Mouse (Mus musculus): ENCODE measurements at regions not wholly inside any gene's neighbourhood (a gene's known extent, or its start where the extent isn't known, plus 50 kb on each side); places are given as distances from the start of the nearest gene placed in this dataset.

- Histone ChIP-seq H3K36me3 (no peaks in the 10 kb centered on the region), H3K27me3 (no peaks in the 10 kb centered on the region), H3K9me3 (no peaks in the 10 kb centered on the region), H3K27ac (no peak overlapping the region), H3K4me1 (replicated peaks) (0 out of 2 replicates have a peak, but pooled peaks cover 5% of the 10 kb centered on the region), H3K9ac (replicated peaks) (no peak overlapping the region), H3K4me2 (replicated peaks) (no peak overlapping the region), H3K4me3 (replicated peaks) (no peak overlapping the region)
- ATAC-seq, result no peak
Observed at GRCm38 (mm10) chr7:145112146-145112830, 95.6 kb downstream of the 1810010D01Rik start.

- no peak; the same call in 1 of the 2 replicates for ATAC-seq
- Histone ChIP-seq H3K27ac (0 out of 2 replicates have a peak overlapping the region, but pooled peaks have one; percentile 2), H3K4me2 (replicated peaks) (no peak overlapping the region)
Observed at GRCm38 (mm10) chr7:145111252-145112131, 96.4 kb downstream of the 1810010D01Rik start.

GRCm38 (mm10) chr7:145110657-145111251 lies 97.2 kb downstream of the 1810010D01Rik start:
- ATAC-seq, result no peak
- no peak overlapping the region for H3K27ac ChIP-seq

More at GRCm38 (mm10) chr7:145111252-145112131, 96.4 kb downstream of the 1810010D01Rik start:
- 66% methylated on average over 20 of the region's 20 CpGs for WGBS
- Histone ChIP-seq H3K4me3 (replicated peaks) (no peak overlapping the region), H3K9me3 (no peaks in the 10 kb centered on the region), H3K4me1 (replicated peaks) (0 out of 2 replicates have a peak, but pooled peaks cover 5% of the 10 kb centered on the region), H3K9ac (replicated peaks) (no peak overlapping the region), H3K27me3 (no peaks in the 10 kb centered on the region), H3K36me3 (no peaks in the 10 kb centered on the region)

GRCm38 (mm10) chr7:145110028-145110427 lies 97.9 kb downstream of the 1810010D01Rik start:
- Histone ChIP-seq H3K27ac (no peak overlapping the region), H3K36me3 (no peaks in the 10 kb centered on the region), H3K4me2 (replicated peaks) (no peak overlapping the region), H3K9me3 (no peaks in the 10 kb centered on the region), H3K9ac (replicated peaks) (no peak overlapping the region), H3K27me3 (no peaks in the 10 kb centered on the region), H3K4me3 (replicated peaks) (no peak overlapping the region), H3K4me1 (replicated peaks) (0 out of 2 replicates have a peak, but pooled peaks cover 5% of the 10 kb centered on the region)
- no peak for ATAC-seq
- 92% methylated on average over 3 of the region's 3 CpGs for WGBS

More at GRCm38 (mm10) chr7:145110657-145111251, 97.2 kb downstream of the 1810010D01Rik start:
- H3K4me2 ChIP-seq (replicated peaks), result no peak overlapping the region
- no peaks in the 10 kb centered on the region for H3K36me3 ChIP-seq
- H3K4me1 ChIP-seq (replicated peaks), result 0 out of 2 replicates have a peak, but pooled peaks cover 5% of the 10 kb centered on the region
- no peak overlapping the region for H3K4me3 ChIP-seq (replicated peaks)
- H3K9me3 ChIP-seq, result no peaks in the 10 kb centered on the region
- WGBS, result 53% methylated on average over 10 of the region's 10 CpGs
- no peaks in the 10 kb centered on the region for H3K27me3 ChIP-seq
- no peak overlapping the region for H3K9ac ChIP-seq (replicated peaks)

GRCm38 (mm10) chr7:145109471-145109870 lies 98.4 kb downstream of the 1810010D01Rik start:
- Histone ChIP-seq H3K27me3 (no peaks in the 10 kb centered on the region), H3K4me1 (replicated peaks) (0 out of 2 replicates have a peak, but pooled peaks cover 5% of the 10 kb centered on the region), H3K27ac (no peak overlapping the region), H3K36me3 (no peaks in the 10 kb centered on the region), H3K4me3 (replicated peaks) (no peak overlapping the region), H3K9me3 (no peaks in the 10 kb centered on the region), H3K4me2 (replicated peaks) (no peak overlapping the region), H3K9ac (replicated peaks) (no peak overlapping the region)
- 95% methylated on average over 4 of the region's 4 CpGs for WGBS
- ATAC-seq, result no peak

GRCm38 (mm10) chr7:145108994-145109393 lies 98.9 kb downstream of the 1810010D01Rik start:
- Histone ChIP-seq H3K36me3 (no peaks in the 10 kb centered on the region), H3K27me3 (no peaks in the 10 kb centered on the region), H3K4me3 (replicated peaks) (no peak overlapping the region), H3K4me2 (replicated peaks) (no peak overlapping the region), H3K9ac (replicated peaks) (no peak overlapping the region), H3K4me1 (replicated peaks) (0 out of 2 replicates have a peak, but pooled peaks cover 5% of the 10 kb centered on the region), H3K9me3 (no peaks in the 10 kb centered on the region), H3K27ac (no peak overlapping the region)
- ATAC-seq, result no peak
- 88% methylated on average over 3 of the region's 3 CpGs for WGBS

- Histone ChIP-seq H3K4me1 (replicated peaks) (0 out of 2 replicates have a peak, but pooled peaks cover 5% of the 10 kb centered on the region), H3K36me3 (no peaks in the 10 kb centered on the region), H3K9ac (replicated peaks) (no peak overlapping the region), H3K27ac (no peak overlapping the region), H3K4me2 (replicated peaks) (no peak overlapping the region), H3K9me3 (no peaks in the 10 kb centered on the region), H3K27me3 (no peaks in the 10 kb centered on the region), H3K4me3 (replicated peaks) (no peak overlapping the region)
- no peak for ATAC-seq
- WGBS, result 90% methylated on average over 2 of the region's 2 CpGs
Observed at GRCm38 (mm10) chr7:145107575-145108170, 100.2 kb downstream of the 1810010D01Rik start.

GRCm38 (mm10) chr7:145106494-145106849 lies 101.4 kb downstream of the 1810010D01Rik start:
- Histone ChIP-seq H3K4me3 (replicated peaks) (no peak overlapping the region), H3K9me3 (no peaks in the 10 kb centered on the region), H3K4me1 (replicated peaks) (0 out of 2 replicates have a peak, but pooled peaks cover 5% of the 10 kb centered on the region), H3K4me2 (replicated peaks) (no peak overlapping the region), H3K36me3 (no peaks in the 10 kb centered on the region), H3K9ac (replicated peaks) (no peak overlapping the region), H3K27ac (no peak overlapping the region), H3K27me3 (no peaks in the 10 kb centered on the region)
- no peak for ATAC-seq
- WGBS, result 85% methylated on average over 4 of the region's 4 CpGs

- ATAC-seq, result no peak
- Histone ChIP-seq H3K9me3 (no peaks in the 10 kb centered on the region), H3K27ac (no peak overlapping the region), H3K27me3 (no peaks in the 10 kb centered on the region), H3K4me3 (replicated peaks) (no peak overlapping the region), H3K36me3 (no peaks in the 10 kb centered on the region), H3K4me2 (replicated peaks) (no peak overlapping the region), H3K4me1 (replicated peaks) (0 out of 2 replicates have a peak, but pooled peaks cover 5% of the 10 kb centered on the region), H3K9ac (replicated peaks) (no peak overlapping the region)
- WGBS, result 92% methylated on average over 7 of the region's 7 CpGs
Observed at GRCm38 (mm10) chr7:145105831-145106493, 102.0 kb downstream of the 1810010D01Rik start.

GRCm38 (mm10) chr7:145102692-145103091 lies 105.2 kb downstream of the 1810010D01Rik start:
- no peak for ATAC-seq
- H3K9me3 ChIP-seq, result no peaks in the 10 kb centered on the region

GRCm38 (mm10) chr7:145102216-145102615 lies 105.7 kb downstream of the 1810010D01Rik start:
- Histone ChIP-seq H3K27me3 (no peaks in the 10 kb centered on the region), H3K9me3 (no peaks in the 10 kb centered on the region), H3K4me1 (replicated peaks) (no peaks in the 10 kb centered on the region), H3K36me3 (no peaks in the 10 kb centered on the region), H3K27ac (no peak overlapping the region), H3K4me3 (replicated peaks) (no peak overlapping the region), H3K9ac (replicated peaks) (no peak overlapping the region), H3K4me2 (replicated peaks) (no peak overlapping the region)
- ATAC-seq, result no peak
- WGBS, result 78% methylated on average over 6 of the region's 6 CpGs

More at GRCm38 (mm10) chr7:145102692-145103091, 105.2 kb downstream of the 1810010D01Rik start:
- no peaks in the 10 kb centered on the region for H3K27me3 ChIP-seq
- no peak overlapping the region for H3K27ac ChIP-seq
- H3K36me3 ChIP-seq, result no peaks in the 10 kb centered on the region
- no peak overlapping the region for H3K4me3 ChIP-seq (replicated peaks)
- WGBS, result 78% methylated on average over 5 of the region's 5 CpGs
- H3K4me1 ChIP-seq (replicated peaks), result no peaks in the 10 kb centered on the region
- no peak overlapping the region for H3K9ac ChIP-seq (replicated peaks)
- H3K4me2 ChIP-seq (replicated peaks), result no peak overlapping the region

All from midbrain, embryonic 13.5 days (tissue).